Mouse (Mus musculus) liver, embryonic 16.5 days (tissue): ENCODE measurements around the gene Actr5. TPM values are rescaled to one million over a fixed set of nuclear protein-coding genes. Genes with fewer than 3 reads are reported as not detected.

Experiments used
- ATAC-seq: fragments of 200-750 bp; cut with Nextera tagmentation; 2 replicates; pipeline ENCODE4 v1.8.0; 2017; ENCODE audit warnings: low read depth, mild to moderate bottlenecking, moderate number of reproducible peaks, moderate library complexity
- H3K27ac ChIP-seq: fragments of 300-500 bp; sonication (generic); 2 replicates; pipeline ENCODE4 v1.5.1; 2014; ENCODE audit warnings: mild to moderate bottlenecking, low read length
- H3K27me3 ChIP-seq: fragments of 300-500 bp; sonication (generic); 2 replicates; pipeline ENCODE4 v1.6.1; 2014; ENCODE audit warnings: low read depth, low read length, mixed read lengths; ENCODE audit not compliant: control insufficient read depth, insufficient read depth
- H3K36me3 ChIP-seq: fragments of 300-500 bp; sonication (generic); 2 replicates; pipeline ENCODE4 v1.6.1; 2014; ENCODE audit warnings: mild to moderate bottlenecking; ENCODE audit not compliant: control insufficient read depth, insufficient read depth
- H3K4me1 ChIP-seq: fragments of 300-500 bp; sonication (generic); 2 replicates; pipeline ENCODE4 v1.6.1; 2014; ENCODE audit warnings: low read depth, low read length, mixed read lengths; ENCODE audit not compliant: control insufficient read depth
- H3K4me2 ChIP-seq: fragments of 300-500 bp; sonication (generic); 2 replicates; pipeline ENCODE4 v1.6.1; 2014; ENCODE audit warnings: low read depth, low read length, mixed read lengths
- H3K4me3 ChIP-seq: fragments of 300-500 bp; sonication (generic); 2 replicates; pipeline ENCODE4 v1.5.1; 2014; ENCODE audit warnings: low read depth, mild to moderate bottlenecking, low read length
- H3K9ac ChIP-seq: fragments of 300-500 bp; sonication (generic); 2 replicates; pipeline ENCODE4 v1.6.1; 2014; ENCODE audit warnings: low read depth, low read length
- H3K9me3 ChIP-seq: fragments of 300-500 bp; sonication (generic); replicated peaks from 2 replicates; pipeline ENCODE4 v1.6.1; 2016; ENCODE audit warnings: low read length; ENCODE audit not compliant: control insufficient read depth
- WGBS: fragments of 180-500 bp; shearing (Covaris S2); extraction: QIAGEN DNeasy Blood & Tissue Kit; methylation state at CpG from one replicate; pipeline ENCODE4 v1.1.7; 2014; ENCODE audit not compliant: insufficient replicate concordance; 5-methylcytosine and 5-hydroxymethylcytosine counted together
- microRNA counts: library from miRNA; unstranded; fragments of <30 nt; microRNA quantifications from one replicate; lab custom pipeline; 2016
- microRNA-seq: library from miRNA; unstranded; fragments of <30 nt; microRNA quantifications from one replicate; pipeline ENCODE4, GENCODE M21; 2016
- polyA plus RNA-seq: library from polyadenylated mRNA; unstranded; fragments of >200 nt; fragmentation: Nextera tagmentation; extraction: Ambion mirVana; gene quantifications from 2 replicates; pipeline ENCODE4 v1.2.1, GENCODE M21; 2015

Actr5 gene
- polyA plus RNA-seq, 1 experiment from 2014 or later, result 2.3 TPM

DNA sequence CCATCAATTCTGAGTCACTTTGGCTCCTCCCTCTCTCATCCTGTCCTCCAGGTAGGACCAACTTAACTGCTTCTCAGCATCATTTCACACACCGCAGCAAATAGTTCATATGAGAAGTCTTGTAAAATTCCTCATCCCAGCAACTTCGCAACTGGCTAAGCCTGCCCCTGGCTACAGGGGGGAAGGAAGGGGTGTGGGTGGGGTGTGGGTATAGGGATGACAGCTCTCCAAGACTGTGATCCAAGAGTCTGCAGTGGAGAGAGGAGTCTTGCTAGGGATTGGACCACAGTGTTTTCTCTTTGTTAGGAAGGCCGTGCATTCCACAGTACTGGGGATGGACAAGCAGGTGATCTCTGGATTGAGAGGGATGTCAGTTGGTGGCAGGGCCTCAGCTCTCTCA lies 60.2 kb downstream of the Actr5 start:
- no peaks in the 10 kb centered on the region for H3K27me3 ChIP-seq
- H3K4me2 ChIP-seq, result no peak overlapping the region
- H3K4me1 ChIP-seq, result no peaks in the 10 kb centered on the region; the same call in 1 of the 2 replicates
- WGBS, result 66% methylated on average over 3 of the region's 3 CpGs
- H3K9me3 ChIP-seq, result no peaks in the 10 kb centered on the region
- H3K9ac ChIP-seq, result no peak overlapping the region
- no peaks in the 10 kb centered on the region for H3K36me3 ChIP-seq
- no peak overlapping the region for H3K4me3 ChIP-seq
- no peak overlapping the region for H3K27ac ChIP-seq
- ATAC-seq, result no peak

DNA sequence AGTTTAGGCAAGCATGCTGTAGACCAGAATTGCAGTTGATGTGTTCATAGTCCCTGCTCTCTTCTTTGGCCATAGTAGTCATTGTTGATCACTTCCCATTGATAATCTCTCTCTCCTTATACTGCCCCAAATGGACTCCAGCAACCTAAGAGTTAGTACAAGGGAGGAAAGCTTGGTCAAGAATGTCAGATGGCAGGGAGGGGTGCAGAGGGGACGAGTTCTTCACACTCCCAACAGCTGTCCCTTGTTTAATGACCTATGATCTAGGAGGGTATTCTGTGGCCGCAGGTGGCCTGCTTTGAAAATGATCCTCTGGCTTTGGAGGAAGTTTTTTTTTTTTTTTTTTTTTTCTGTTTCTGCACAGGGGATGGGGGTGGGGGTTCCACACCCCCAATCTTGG lies 61.7 kb downstream of the Actr5 start:
- no peaks in the 10 kb centered on the region for H3K36me3 ChIP-seq
- no peak overlapping the region for H3K4me3 ChIP-seq
- H3K27me3 ChIP-seq, result no peaks in the 10 kb centered on the region
- no peak overlapping the region for H3K4me2 ChIP-seq
- no peak overlapping the region for H3K27ac ChIP-seq
- 57% methylated on average over 2 of the region's 2 CpGs for WGBS
- H3K9ac ChIP-seq, result no peak overlapping the region
- H3K9me3 ChIP-seq, result no peaks in the 10 kb centered on the region
- ATAC-seq, result no peak
- no peaks in the 10 kb centered on the region; the same call in 1 of the 2 replicates for H3K4me1 ChIP-seq

DNA sequence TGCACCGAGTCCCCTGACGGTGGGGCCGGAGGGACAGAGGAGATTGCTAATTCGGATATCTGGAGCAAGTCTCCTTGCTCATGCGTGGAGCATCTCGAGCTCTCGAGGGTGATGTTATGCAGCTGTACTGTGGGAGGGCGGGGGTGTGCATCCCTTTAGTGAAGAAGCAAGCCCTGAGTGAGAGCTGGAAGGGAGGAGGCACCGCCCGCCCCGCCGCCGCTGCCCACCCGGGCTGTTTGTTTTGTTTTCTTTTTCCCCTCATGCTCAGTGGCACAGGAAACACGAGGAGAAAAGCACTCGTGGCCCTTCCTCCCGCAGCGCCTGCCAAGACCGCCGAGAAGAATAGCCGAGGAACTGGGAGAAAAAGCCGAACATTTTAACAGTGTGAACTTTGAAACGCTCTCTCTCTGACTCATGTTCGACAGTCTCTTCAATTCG lies 63.1 kb downstream of the Actr5 start:
- no peak overlapping the region for H3K4me3 ChIP-seq
- H3K4me1 ChIP-seq, result no peaks in the 10 kb centered on the region; the same call in 1 of the 2 replicates
- ATAC-seq, result no peak
- no peaks in the 10 kb centered on the region for H3K36me3 ChIP-seq
- no peaks in the 10 kb centered on the region for H3K27me3 ChIP-seq
- H3K9ac ChIP-seq, result no peak overlapping the region
- H3K4me2 ChIP-seq, result no peak overlapping the region
- H3K9me3 ChIP-seq, result no peaks in the 10 kb centered on the region
- H3K27ac ChIP-seq, result no peak overlapping the region
- WGBS, result 39% methylated on average over 25 of the region's 25 CpGs

MicroRNAs encoded within 50 kb of the gene (microRNA counts, 519-probe panel; counts per million panel counts)
- 1,923 counts per million, percentile 23 among the panel's probes with 10 or more counts for microRNA mmu-miR-3474 (lab: Ali Mortazavi, UCI)

Small RNA genes within 50 kb of the gene (microRNA-seq; reads per million reads assigned to microRNA genes)
- gene Mir3474, result 3.7 reads per million, percentile 12 among the genes with 10 or more reads in this experiment

Other genes starting within 250 kb of the Actr5 start
- 1.2 and 2.6 TPM in 2 replicates for gene Snhg11, start 249.2 kb upstream of the Actr5 start, polyA plus RNA-seq
- 4.4 and 4.7 TPM in 2 replicates for gene Ralgapb, start 215.0 kb upstream of the Actr5 start, polyA plus RNA-seq
- not detected in 2 replicates for gene Adig, start 122.3 kb upstream of the Actr5 start, polyA plus RNA-seq
- not detected in 2 replicates for gene Arhgap40, start 112.1 kb upstream of the Actr5 start, polyA plus RNA-seq
- not detected in 2 replicates for gene Slc32a1, start 14.1 kb upstream of the Actr5 start, polyA plus RNA-seq
- gene Ppp1r16b, start 40.5 kb downstream of the Actr5 start, polyA plus RNA-seq, result 1.6 TPM in 2 replicates
- 15.4 and 16.1 TPM in 2 replicates for gene Fam83d, start 143.2 kb downstream of the Actr5 start, polyA plus RNA-seq
- gene Dhx35, start 169.9 kb downstream of the Actr5 start, polyA plus RNA-seq, result 2.9 and 3.3 TPM in 2 replicates